In genomic region chr3:54517251-54517650, GRCm38 (mm10) we compare ENCODE assay signal across 16 mouse cellular contexts.
"Had no signal": no experiment of that assay in that cellular context is flagged by ENCODE, and none has a peak within 500 bp of the region (broad histone marks: within the 10 kb centered on the region; RNA-seq: fewer than 3 reads in every experiment).

No protein-coding gene starts in this region.

- H3K4me3 ChIP-seq: neural tube, embryonic 13.5 days; neural tube, embryonic 15.5 days; stomach, embryonic 15.5 days had no signal

- H3K27ac ChIP-seq: neural tube, embryonic 13.5 days; neural tube, embryonic 15.5 days; stomach, embryonic 15.5 days; stomach, postnatal 0 days had no signal

- H3K9ac ChIP-seq: neural tube, embryonic 13.5 days; neural tube, embryonic 15.5 days; stomach, embryonic 15.5 days had no signal

- H3K4me1 ChIP-seq: neural tube, embryonic 13.5 days; neural tube, embryonic 15.5 days; stomach, embryonic 15.5 days had no signal

- H3K27me3 ChIP-seq: neural tube, embryonic 13.5 days; neural tube, embryonic 15.5 days; stomach, embryonic 15.5 days had no signal

- H3K9me3 ChIP-seq: stomach, embryonic 15.5 days had no signal

- H3K4me2 ChIP-seq: neural tube, embryonic 13.5 days; neural tube, embryonic 15.5 days; stomach, embryonic 15.5 days had no signal

- H3K36me3 ChIP-seq: neural tube, embryonic 13.5 days; neural tube, embryonic 15.5 days; stomach, embryonic 15.5 days had no signal

- DNase-seq: retina, postnatal 1 day; right cerebral cortex, adult 18-20 months; right cerebral cortex, postnatal 14 days; right cerebral cortex, postnatal 25 days; right cerebral cortex, postnatal 4 days; spleen, adult 18-20 months; thymus, adult 18-20 months; thymus, adult 2 months; thymus, postnatal 14 days; thymus, postnatal 25 days; thymus, postnatal 36 days; thymus, postnatal 4 days had no signal
